Mouse (Mus musculus): ENCODE data around the gene Ptbp3. TPM values are rescaled to one million over a fixed set of nuclear protein-coding genes. Genes with fewer than 3 reads are reported as not detected.
"Not testable (repeated sequence)": the region's sequence is repeated elsewhere in the genome, so short reads cannot be mapped to it uniquely, and the experiment has no call there.

Ptbp3 gene
- polyA plus RNA-seq, 1 experiment from 2014 or later = 55.5 TPM

DNA sequence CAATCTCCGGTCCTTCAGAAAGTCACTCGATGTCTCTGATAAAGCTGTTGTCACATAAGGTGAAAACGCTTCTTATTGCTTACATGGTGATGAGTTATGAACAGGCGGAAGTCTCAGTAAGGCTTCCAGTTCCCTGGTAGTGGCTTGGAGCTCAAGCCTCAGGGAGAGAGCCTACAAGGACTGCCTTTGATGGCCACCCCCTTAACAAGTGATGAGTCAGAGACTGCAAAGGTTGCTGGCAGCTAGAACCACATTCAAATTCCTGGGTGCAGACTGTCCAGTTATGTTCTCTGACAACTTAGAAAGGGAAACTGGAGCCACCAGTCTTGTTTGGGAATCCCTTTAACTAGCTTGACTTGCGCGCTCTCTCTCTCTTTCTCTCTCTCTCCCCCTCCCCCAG lies 11.0 kb upstream of the Ptbp3 start:
- no peak for ATAC-seq (ENCODE audit: low read depth)

DNA sequence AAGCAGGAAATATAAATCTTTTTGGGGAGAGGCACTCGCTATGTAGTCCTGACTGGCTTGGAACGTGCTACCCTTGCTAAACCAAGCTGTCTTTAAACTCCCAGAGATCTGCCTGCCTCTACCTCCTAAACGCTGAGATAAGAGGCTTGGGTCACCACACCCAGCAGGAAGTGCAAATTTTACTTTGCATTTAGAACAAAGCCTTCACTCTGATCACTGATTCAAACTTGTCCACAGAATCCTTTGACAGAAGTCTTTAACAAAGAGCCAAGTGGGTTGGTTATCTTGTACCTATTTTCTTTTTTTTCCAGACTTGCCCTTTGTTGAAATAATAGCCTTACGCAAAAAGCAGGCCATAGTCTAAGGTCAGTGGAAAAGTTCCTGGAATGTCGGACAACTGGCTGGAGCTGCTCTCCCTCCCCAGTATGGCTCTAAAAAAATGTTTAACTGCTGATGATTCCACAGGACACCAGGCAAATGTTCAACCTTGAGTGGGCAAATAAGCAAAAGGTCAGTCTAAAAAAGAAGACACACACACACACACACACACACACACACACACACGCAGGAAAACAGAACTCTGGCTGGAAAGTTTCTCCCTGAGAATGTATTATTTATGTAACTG lies 9.0 kb upstream of the Ptbp3 start:
- Histone ChIP-seq H3K27ac (ENCODE audit: low read length) (no peak overlapping the region), H3K27me3 (ENCODE audit: control insufficient read depth, insufficient read depth, low read depth, low read length) (no peaks in the 10 kb centered on the region), H3K4me3 (ENCODE audit: low read length) (no peak overlapping the region), H3K9ac (ENCODE audit: low read length) (no peak overlapping the region), H3K4me1 (replicated peaks; ENCODE audit: control insufficient read depth, insufficient read depth, low read length) (no peaks in the 10 kb centered on the region), H3K36me3 (ENCODE audit: control insufficient read depth, insufficient read depth, low read length) (no peaks in the 10 kb centered on the region), H3K9me3 (ENCODE audit: control insufficient read depth, low read length) (no peaks in the 10 kb centered on the region), H3K4me2 (ENCODE audit: low read depth, low read length) (no peak overlapping the region)
- ATAC-seq (ENCODE audit: low read depth) = no peak
- WGBS = 58% methylated on average over 6 of the region's 6 CpGs

More for the DNA sequence above, 11.0 kb upstream of the Ptbp3 start:
- Histone ChIP-seq H3K4me3 (ENCODE audit: low read length) (no peak overlapping the region), H3K9ac (ENCODE audit: low read length) (no peak overlapping the region), H3K36me3 (ENCODE audit: control insufficient read depth, insufficient read depth, low read length) (no peaks in the 10 kb centered on the region), H3K27ac (ENCODE audit: low read length) (no peak overlapping the region), H3K4me2 (ENCODE audit: low read depth, low read length) (no peak overlapping the region), H3K27me3 (ENCODE audit: control insufficient read depth, insufficient read depth, low read depth, low read length) (no peaks in the 10 kb centered on the region), H3K9me3 (ENCODE audit: control insufficient read depth, low read length) (no peaks in the 10 kb centered on the region), H3K4me1 (replicated peaks; ENCODE audit: control insufficient read depth, insufficient read depth, low read length) (no peaks in the 10 kb centered on the region)
- WGBS = 80% methylated on average over 6 of the region's 6 CpGs

DNA sequence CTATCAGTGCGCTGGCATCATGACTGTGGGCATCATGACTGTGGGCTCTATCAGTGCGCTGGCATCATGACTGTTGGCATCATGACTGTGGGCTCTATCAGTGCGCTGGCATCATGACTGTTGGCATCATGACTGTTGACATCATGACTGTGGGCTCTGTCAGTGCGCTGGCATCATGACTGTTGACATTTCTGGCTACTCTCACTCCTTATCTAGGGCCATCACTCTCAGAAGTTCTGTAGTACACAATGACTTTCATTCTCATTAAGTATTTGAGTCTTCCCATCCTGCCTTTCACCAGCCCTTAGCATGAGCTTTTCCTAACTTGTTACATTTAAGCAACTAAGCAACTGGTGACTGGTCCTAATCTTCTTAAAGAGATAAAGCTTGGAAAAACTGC lies 8.2 kb upstream of the Ptbp3 start:
- not testable (repeated sequence) for ATAC-seq (ENCODE audit: low read depth); H3K27me3 ChIP-seq (ENCODE audit: control insufficient read depth, insufficient read depth, low read depth, low read length); H3K27ac ChIP-seq (ENCODE audit: low read length); H3K9ac ChIP-seq (ENCODE audit: low read length); H3K9me3 ChIP-seq (ENCODE audit: control insufficient read depth, low read length); H3K4me3 ChIP-seq (ENCODE audit: low read length); H3K36me3 ChIP-seq (ENCODE audit: control insufficient read depth, insufficient read depth, low read length); H3K4me1 ChIP-seq (replicated peaks; ENCODE audit: control insufficient read depth, insufficient read depth, low read length); H3K4me2 ChIP-seq (ENCODE audit: low read depth, low read length)
- WGBS = 96% methylated on average over 4 of the region's 4 CpGs

DNA sequence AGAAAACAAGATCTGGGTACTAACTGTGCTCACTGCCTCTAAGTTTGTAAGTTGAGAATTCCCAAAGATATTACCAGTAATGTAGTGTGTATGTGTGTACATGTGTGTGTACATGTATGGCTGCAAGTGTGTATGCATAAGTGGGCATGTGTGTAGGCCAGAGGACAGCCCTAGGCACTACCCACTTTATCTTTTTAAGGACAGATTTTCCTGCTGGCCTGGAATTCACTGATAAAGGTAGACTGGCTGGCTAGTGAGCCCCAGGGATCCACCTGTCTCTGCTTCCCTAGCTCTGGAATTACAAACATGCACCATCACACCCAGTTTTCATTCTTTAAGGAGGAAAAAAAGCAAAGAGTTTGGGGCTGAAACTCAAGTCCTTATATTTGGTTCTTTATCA lies 6.0 kb upstream of the Ptbp3 start:
- H3K4me1 ChIP-seq (replicated peaks; ENCODE audit: control insufficient read depth, insufficient read depth, low read length) = no peaks in the 10 kb centered on the region
- no peaks in the 10 kb centered on the region for H3K27me3 ChIP-seq (ENCODE audit: control insufficient read depth, insufficient read depth, low read depth, low read length)
- ATAC-seq (ENCODE audit: low read depth) = no peak
- no peak overlapping the region for H3K4me2 ChIP-seq (ENCODE audit: low read depth, low read length)
- H3K9ac ChIP-seq (ENCODE audit: low read length) = no peak overlapping the region
- H3K36me3 ChIP-seq (ENCODE audit: control insufficient read depth, insufficient read depth, low read length) = no peaks in the 10 kb centered on the region
- H3K27ac ChIP-seq (ENCODE audit: low read length) = no peak overlapping the region
- no peak overlapping the region for H3K4me3 ChIP-seq (ENCODE audit: low read length)
- no peaks in the 10 kb centered on the region for H3K9me3 ChIP-seq (ENCODE audit: control insufficient read depth, low read length)

DNA sequence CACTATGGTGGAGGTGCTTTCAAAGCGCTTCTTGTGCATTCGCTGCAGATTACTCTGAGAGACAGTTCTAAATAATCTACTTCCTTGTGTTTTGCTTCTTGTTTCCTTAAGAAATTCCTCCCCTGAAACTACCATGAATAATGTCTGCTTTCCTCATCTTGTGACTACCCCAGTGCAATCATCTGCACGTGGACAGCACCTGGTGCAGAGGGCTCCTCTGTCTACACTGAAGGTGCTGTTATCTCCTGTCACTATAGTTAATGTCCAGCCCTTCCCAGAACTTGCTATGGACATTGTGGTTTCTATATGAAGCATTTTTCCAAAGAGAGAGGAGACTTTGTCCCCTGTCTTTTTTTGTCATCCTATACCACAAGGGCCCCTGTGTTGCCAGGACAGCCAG lies 4.4 kb upstream of the Ptbp3 start:
- no peak for ATAC-seq (ENCODE audit: low read depth)

DNA sequence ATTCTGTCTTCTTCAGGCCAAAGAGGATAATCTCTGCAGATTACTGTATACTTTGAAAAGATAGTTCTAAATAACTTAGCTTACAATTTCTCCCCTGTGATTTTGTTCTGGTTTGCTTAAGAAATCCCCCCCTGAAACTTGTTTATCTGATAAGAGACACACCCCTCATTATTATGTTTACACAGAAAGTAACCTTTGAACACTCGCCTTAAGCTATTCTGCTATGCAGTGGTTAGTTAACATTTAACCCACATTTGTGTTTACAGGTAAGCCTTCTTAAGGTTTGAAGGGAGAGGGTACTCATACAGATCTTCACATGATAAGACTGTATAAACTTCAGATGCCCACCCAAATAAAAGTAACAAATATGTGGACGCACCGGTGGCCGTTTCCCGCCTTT lies 3.7 kb upstream of the Ptbp3 start:
- Histone ChIP-seq H3K4me3 (ENCODE audit: low read length) (no peak overlapping the region), H3K27ac (ENCODE audit: low read length) (no peak overlapping the region), H3K9me3 (ENCODE audit: control insufficient read depth, low read length) (no peaks in the 10 kb centered on the region), H3K4me1 (replicated peaks; ENCODE audit: control insufficient read depth, insufficient read depth, low read length) (no peaks in the 10 kb centered on the region), H3K36me3 (ENCODE audit: control insufficient read depth, insufficient read depth, low read length) (no peaks in the 10 kb centered on the region), H3K9ac (ENCODE audit: low read length) (no peak overlapping the region), H3K27me3 (ENCODE audit: control insufficient read depth, insufficient read depth, low read depth, low read length) (no peaks in the 10 kb centered on the region), H3K4me2 (ENCODE audit: low read depth, low read length) (no peak overlapping the region)
- 61% methylated on average over 5 of the region's 5 CpGs for WGBS
- no peak for ATAC-seq (ENCODE audit: low read depth)

More for the DNA sequence above, 4.4 kb upstream of the Ptbp3 start:
- Histone ChIP-seq H3K36me3 (ENCODE audit: control insufficient read depth, insufficient read depth, low read length) (no peaks in the 10 kb centered on the region), H3K4me3 (ENCODE audit: low read length) (no peak overlapping the region), H3K9ac (ENCODE audit: low read length) (no peak overlapping the region), H3K4me2 (ENCODE audit: low read depth, low read length) (no peak overlapping the region), H3K9me3 (ENCODE audit: control insufficient read depth, low read length) (no peaks in the 10 kb centered on the region), H3K4me1 (replicated peaks; ENCODE audit: control insufficient read depth, insufficient read depth, low read length) (no peaks in the 10 kb centered on the region), H3K27ac (ENCODE audit: low read length) (no peak overlapping the region), H3K27me3 (ENCODE audit: control insufficient read depth, insufficient read depth, low read depth, low read length) (no peaks in the 10 kb centered on the region)
- 53% methylated on average over 3 of the region's 3 CpGs for WGBS

DNA sequence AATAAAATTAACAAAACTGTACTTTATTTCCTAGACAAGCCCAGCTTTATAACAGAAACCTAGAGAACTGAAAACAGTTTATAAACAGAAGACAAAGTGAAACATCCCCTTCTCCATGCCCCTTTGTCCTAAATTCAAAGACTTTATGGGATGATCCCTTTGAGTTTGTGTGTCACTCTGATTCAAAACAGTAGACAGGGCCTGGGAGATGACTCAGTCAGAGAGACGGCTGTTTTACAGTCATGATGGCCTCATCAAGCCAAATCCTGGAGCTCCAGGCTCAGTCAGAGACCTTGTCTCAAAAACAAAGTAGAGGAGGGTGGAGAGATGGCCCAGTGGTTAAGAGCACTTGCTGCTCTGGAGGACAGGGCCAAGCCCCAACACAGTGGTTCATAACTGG lies 2.7 kb upstream of the Ptbp3 start:
- 83% methylated on average over 1 of the region's 1 CpGs for WGBS

DNA sequence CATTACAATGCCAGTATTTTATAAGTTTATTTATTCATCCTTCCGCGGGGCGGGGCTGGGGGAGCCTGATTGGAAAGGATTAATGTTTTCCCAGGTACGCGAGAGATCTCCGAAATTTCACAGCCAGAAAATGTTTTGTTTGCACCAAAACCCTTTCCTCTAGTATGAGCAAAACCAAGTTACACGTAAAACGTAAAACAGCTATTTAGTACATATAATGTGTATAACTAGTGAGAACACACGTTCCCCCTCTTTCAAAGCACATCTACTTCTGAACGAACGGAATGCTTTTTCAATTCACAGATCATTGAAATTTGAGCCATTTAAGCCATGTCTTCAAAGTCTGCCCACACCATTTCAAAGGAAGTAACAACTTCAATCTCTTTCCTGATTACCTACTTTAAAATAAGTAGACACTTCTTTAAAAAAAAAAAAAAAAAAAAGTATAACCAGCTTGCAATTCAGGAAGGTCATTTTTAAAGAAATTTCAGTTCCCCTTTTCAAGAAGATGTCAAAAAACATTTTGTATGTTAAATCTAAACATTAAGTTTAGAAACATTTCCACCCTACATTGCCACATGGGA lies 905 bp upstream of the Ptbp3 start:
- Histone ChIP-seq H3K4me3 (ENCODE audit: low read length) (peak overlapping the region; percentile 94), H3K9me3 (ENCODE audit: control insufficient read depth, low read length) (no peaks in the 10 kb centered on the region), H3K4me1 (replicated peaks; ENCODE audit: control insufficient read depth, insufficient read depth, low read length) (peaks cover 10% of the 10 kb centered on the region), H3K36me3 (ENCODE audit: control insufficient read depth, insufficient read depth, low read length) (no peaks in the 10 kb centered on the region), H3K27me3 (ENCODE audit: control insufficient read depth, insufficient read depth, low read depth, low read length) (no peaks in the 10 kb centered on the region), H3K4me2 (ENCODE audit: low read depth, low read length) (peak overlapping the region; percentile 85), H3K9ac (ENCODE audit: low read length) (peak overlapping the region; percentile 88), H3K27ac (ENCODE audit: low read length) (no peak overlapping the region)
- WGBS = 7% methylated on average over 11 of the region's 11 CpGs
- ATAC-seq (ENCODE audit: low read depth) = no peak

More for the DNA sequence above, 2.7 kb upstream of the Ptbp3 start:
- H3K9me3 ChIP-seq (ENCODE audit: control insufficient read depth, low read length) = no peaks in the 10 kb centered on the region
- no peak for ATAC-seq (ENCODE audit: low read depth)
- H3K4me2 ChIP-seq (ENCODE audit: low read depth, low read length) = no peak overlapping the region
- H3K4me3 ChIP-seq (ENCODE audit: low read length) = no peak overlapping the region
- H3K27me3 ChIP-seq (ENCODE audit: control insufficient read depth, insufficient read depth, low read depth, low read length) = no peaks in the 10 kb centered on the region
- H3K9ac ChIP-seq (ENCODE audit: low read length) = no peak overlapping the region
- H3K27ac ChIP-seq (ENCODE audit: low read length) = no peak overlapping the region
- no peaks in the 10 kb centered on the region for H3K36me3 ChIP-seq (ENCODE audit: control insufficient read depth, insufficient read depth, low read length)
- H3K4me1 ChIP-seq (replicated peaks; ENCODE audit: control insufficient read depth, insufficient read depth, low read length) = peaks cover 3% of the 10 kb centered on the region

DNA sequence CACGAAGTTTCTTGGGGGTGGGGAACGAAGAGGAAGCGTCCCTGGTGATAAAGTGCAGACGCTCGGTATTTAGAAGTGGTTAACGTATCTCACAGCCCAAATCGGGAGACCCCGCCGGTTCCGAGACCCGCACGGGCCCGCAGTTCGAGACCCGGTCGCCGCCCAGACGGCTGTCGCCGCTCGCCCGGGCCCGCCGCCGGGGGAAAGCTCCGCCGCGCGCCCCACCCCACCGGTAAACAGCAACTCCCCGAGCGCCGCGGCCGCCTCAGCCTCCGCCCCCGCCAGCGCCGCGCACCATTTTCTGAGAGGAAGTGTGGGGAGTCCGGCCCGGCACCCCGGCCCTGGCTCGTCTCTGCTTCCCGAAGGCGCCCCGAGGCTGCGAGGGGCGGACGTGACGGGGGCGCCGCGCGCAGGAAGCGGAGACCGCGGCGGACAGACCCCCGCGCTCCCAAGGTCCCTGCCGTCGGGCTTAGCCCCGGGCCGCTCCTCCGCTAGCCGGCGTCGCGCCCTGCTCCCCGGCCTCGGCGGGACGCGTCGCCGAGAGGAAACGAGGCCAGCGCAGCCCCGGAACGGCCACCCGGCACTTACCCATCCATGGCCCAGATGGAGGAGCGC lies 497 bp downstream of the Ptbp3 start:
- Histone ChIP-seq H3K4me2 (ENCODE audit: low read depth, low read length) (peak overlapping the region; percentile 75), H3K4me1 (replicated peaks; ENCODE audit: control insufficient read depth, insufficient read depth, low read length) (peaks cover 14% of the 10 kb centered on the region), H3K27me3 (ENCODE audit: control insufficient read depth, insufficient read depth, low read depth, low read length) (no peaks in the 10 kb centered on the region), H3K9ac (ENCODE audit: low read length) (peak overlapping the region; percentile 97), H3K36me3 (ENCODE audit: control insufficient read depth, insufficient read depth, low read length) (no peaks in the 10 kb centered on the region), H3K4me3 (ENCODE audit: low read length) (peak overlapping the region; percentile 94), H3K9me3 (ENCODE audit: control insufficient read depth, low read length) (no peaks in the 10 kb centered on the region), H3K27ac (ENCODE audit: low read length) (peak overlapping the region; percentile 98)
- WGBS = under 1% methylated on average over 72 of the region's 83 CpGs
- peak; percentile 73 for ATAC-seq (ENCODE audit: low read depth)
